Mouse (Mus musculus) thymus, postnatal 4 days (tissue): ENCODE data around the gene Cpsf3.
A peak's percentile ranks its signal among the peaks of the same experiment; 100 is the strongest.

Source experiments
- DNase-seq: peaks from one replicate; pipeline ENCODE4 v3.0.0; 2021

The Cpsf3 gene

GRCm38 (mm10) chr12:21298856-21299255 lies 13.7 kb downstream of the Cpsf3 start:
- no peak for DNase-seq

- no peak for DNase-seq
Observed at GRCm38 (mm10) chr12:21301324-21301723, 16.1 kb downstream of the Cpsf3 start.

- DNase-seq, result no peak
Observed at GRCm38 (mm10) chr12:21301932-21302331, 16.7 kb downstream of the Cpsf3 start.

- DNase-seq, result no peak
Observed at GRCm38 (mm10) chr12:21302361-21302783, 17.2 kb downstream of the Cpsf3 start.

GRCm38 (mm10) chr12:21305741-21306140 lies 20.6 kb downstream of the Cpsf3 start:
- DNase-seq, result no peak

- no peak for DNase-seq
Observed at GRCm38 (mm10) chr12:21306721-21307120, 21.5 kb downstream of the Cpsf3 start.

GRCm38 (mm10) chr12:21312201-21312600 lies 27.0 kb downstream of the Cpsf3 start:
- no peak for DNase-seq

- DNase-seq, result peak; percentile 95
Observed at GRCm38 (mm10) chr12:21315923-21316868, 31.0 kb downstream of the Cpsf3 start, which contains the start of gene Iah1. TSS of gene Iah1 (plus strand) at chr12:21316389.

- no peak for DNase-seq
Observed at GRCm38 (mm10) chr12:21316869-21317265, 31.7 kb downstream of the Cpsf3 start.

- DNase-seq, result peak; percentile 93
Observed at GRCm38 (mm10) chr12:21318143-21318895, 33.1 kb downstream of the Cpsf3 start.

GRCm38 (mm10) chr12:21320317-21320716 lies 35.1 kb downstream of the Cpsf3 start:
- DNase-seq, result no peak

GRCm38 (mm10) chr12:21321170-21321569 lies 36.0 kb downstream of the Cpsf3 start:
- no peak for DNase-seq

GRCm38 (mm10) chr12:21322296-21322695 lies 37.1 kb downstream of the Cpsf3 start:
- no peak for DNase-seq

GRCm38 (mm10) chr12:21322856-21323255 lies 37.7 kb downstream of the Cpsf3 start:
- DNase-seq, result no peak

- no peak for DNase-seq
Observed at GRCm38 (mm10) chr12:21324101-21324500, 38.9 kb downstream of the Cpsf3 start.

- no peak for DNase-seq
Observed at GRCm38 (mm10) chr12:21325266-21325665, 40.1 kb downstream of the Cpsf3 start.

GRCm38 (mm10) chr12:21326325-21326724 lies 41.1 kb downstream of the Cpsf3 start:
- no peak for DNase-seq

- DNase-seq, result no peak
Observed at GRCm38 (mm10) chr12:21329661-21330400, 44.6 kb downstream of the Cpsf3 start.

- no peak for DNase-seq
Observed at GRCm38 (mm10) chr12:21330961-21331576, 45.9 kb downstream of the Cpsf3 start.

GRCm38 (mm10) chr12:21331711-21332110 lies 46.5 kb downstream of the Cpsf3 start:
- DNase-seq, result no peak

GRCm38 (mm10) chr12:21333021-21333420 lies 47.8 kb downstream of the Cpsf3 start:
- DNase-seq, result no peak

GRCm38 (mm10) chr12:21333766-21334165 lies 48.6 kb downstream of the Cpsf3 start:
- no peak for DNase-seq

GRCm38 (mm10) chr12:21335869-21336268 lies 50.7 kb downstream of the Cpsf3 start:
- DNase-seq, result no peak
